In the genomic region with DNA sequence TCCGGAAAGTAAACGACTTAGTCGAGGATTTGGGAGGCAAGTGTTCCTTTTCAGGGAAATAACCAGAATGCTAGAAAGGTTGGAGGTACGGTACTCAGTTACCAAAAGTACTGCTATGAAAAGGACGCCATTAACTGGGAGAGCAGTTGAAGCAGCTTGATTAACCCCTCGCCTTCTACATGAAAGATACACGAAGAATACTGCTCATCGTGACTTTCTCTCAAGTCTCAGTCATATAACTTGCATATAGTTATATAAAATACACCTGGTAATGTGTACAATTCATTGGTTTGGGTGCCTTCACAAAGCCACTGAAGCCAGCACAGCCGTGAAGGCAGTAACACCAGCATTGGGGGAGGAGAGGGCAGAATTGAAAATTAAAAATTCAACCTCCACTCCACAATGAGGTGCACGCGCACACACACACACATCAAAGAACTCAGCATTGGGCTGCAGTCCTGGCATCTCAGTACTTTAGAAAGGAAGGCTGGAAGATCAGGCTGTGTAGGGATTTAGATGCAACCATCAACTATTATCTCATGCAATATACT, we compare ENCODE assay signal across 7 mouse cellular contexts. TPM values are rescaled to one million over a fixed set of nuclear protein-coding genes. Genes with fewer than 3 reads are reported as not detected.
DNase-seq lines count a peak whose midpoint lies in the region; ATAC-seq and TF ChIP-seq lines count a peak whose summit lies in the region.

No protein-coding gene starts in this region.

- peak overlapping the region; percentile 65 for H3K4me2 ChIP-seq in embryonic facial prominence, embryonic 13.5 days
- peak overlapping the region; percentile 79 for H3K4me2 ChIP-seq in hindbrain, embryonic 15.5 days
- peak overlapping the region; percentile 57 for H3K4me2 ChIP-seq in midbrain, postnatal 0 days (ENCODE audit: low read depth, low read length, poor library complexity, severe bottlenecking)

- TF ChIP-seq CTCF in liver, adult 2 months (IDR thresholded peaks at IDR 0.05; ENCODE audit: low read depth, low read length): no peak
- TF ChIP-seq CTCF in midbrain, postnatal 0 days (IDR thresholded peaks at IDR 0.05): no peak

- 27% methylated on average over 11 of the region's 11 CpGs for WGBS in liver, adult 2 months
- 32% methylated on average over 11 of the region's 11 CpGs for WGBS in embryonic facial prominence, embryonic 13.5 days
- WGBS in hindbrain, embryonic 15.5 days: 32% methylated on average over 11 of the region's 11 CpGs
- WGBS in midbrain, postnatal 0 days: 23% methylated on average over 11 of the region's 11 CpGs

- no peaks in the 10 kb centered on the region for H3K79me2 ChIP-seq in liver, adult 2 months (ENCODE audit: control insufficient read depth, insufficient read depth, low read length)

- peaks cover 19% of the 10 kb centered on the region for H3K36me3 ChIP-seq in liver, adult 2 months (ENCODE audit: control insufficient read depth, insufficient read depth, low read length)
- H3K36me3 ChIP-seq in embryonic facial prominence, embryonic 13.5 days: peaks cover 66% of the 10 kb centered on the region
- H3K36me3 ChIP-seq in hindbrain, embryonic 15.5 days: peaks cover 51% of the 10 kb centered on the region
- peaks cover 33% of the 10 kb centered on the region for H3K36me3 ChIP-seq in midbrain, postnatal 0 days (ENCODE audit: insufficient read depth, low read length)

- no peaks in the 10 kb centered on the region for H3K9me3 ChIP-seq in embryonic facial prominence, embryonic 13.5 days
- no peaks in the 10 kb centered on the region for H3K9me3 ChIP-seq in hindbrain, embryonic 15.5 days
- no peaks in the 10 kb centered on the region for H3K9me3 ChIP-seq in midbrain, postnatal 0 days (ENCODE audit: low read length)

- no peak overlapping the region for H3K27ac ChIP-seq in liver, adult 2 months (replicated peaks; ENCODE audit: insufficient read depth, low read depth, low read length)
- peak overlapping the region; percentile 68 for H3K27ac ChIP-seq in embryonic facial prominence, embryonic 13.5 days
- H3K27ac ChIP-seq in hindbrain, embryonic 15.5 days (replicated peaks): peak overlapping the region; percentile 84
- H3K27ac ChIP-seq in midbrain, postnatal 0 days (ENCODE audit: low read depth, low read length): peak overlapping the region; percentile 79

- peaks cover 3% of the 10 kb centered on the region; the same call in 1 of the 2 replicates for H3K4me1 ChIP-seq in liver, adult 2 months (ENCODE audit: control insufficient read depth, insufficient read depth, low read length)
- H3K4me1 ChIP-seq in embryonic facial prominence, embryonic 13.5 days: peaks cover 5% of the 10 kb centered on the region
- H3K4me1 ChIP-seq in hindbrain, embryonic 15.5 days (replicated peaks): peaks cover 15% of the 10 kb centered on the region
- no peaks in the 10 kb centered on the region; the same call in 1 of the 2 replicates for H3K4me1 ChIP-seq in midbrain, postnatal 0 days (ENCODE audit: insufficient read depth, low read length)

- no peak overlapping the region for H3K9ac ChIP-seq in liver, adult 2 months (ENCODE audit: low read depth, low read length)
- 0 out of 2 replicates have a peak overlapping the region, but pooled peaks have one; percentile 37 for H3K9ac ChIP-seq in embryonic facial prominence, embryonic 13.5 days
- H3K9ac ChIP-seq in hindbrain, embryonic 15.5 days: peak overlapping the region; percentile 24; the same call in 1 of the 2 replicates
- H3K9ac ChIP-seq in midbrain, postnatal 0 days (replicated peaks; ENCODE audit: low read length, poor library complexity, severe bottlenecking): peak overlapping the region; percentile 46; the same call in 1 of the 2 replicates

- H3K27me3 ChIP-seq in liver, adult 2 months (ENCODE audit: control insufficient read depth, insufficient read depth, low read length): no peaks in the 10 kb centered on the region
- H3K27me3 ChIP-seq in embryonic facial prominence, embryonic 13.5 days: no peaks in the 10 kb centered on the region
- H3K27me3 ChIP-seq in hindbrain, embryonic 15.5 days: no peaks in the 10 kb centered on the region
- no peaks in the 10 kb centered on the region for H3K27me3 ChIP-seq in midbrain, postnatal 0 days (ENCODE audit: insufficient read depth, low read length)

- ATAC-seq in embryonic facial prominence, embryonic 13.5 days (ENCODE audit: insufficient number of reproducible peaks, insufficient read depth, low FRiP score, low TSS enrichment, low read depth): no peak
- peak; percentile 32; the same call in 1 of the 2 replicates for ATAC-seq in hindbrain, embryonic 15.5 days (ENCODE audit: low FRiP score, low read depth)
- ATAC-seq in midbrain, postnatal 0 days (ENCODE audit: low FRiP score): peak; percentile 71
- no peak for ATAC-seq in megakaryocyte-erythroid progenitor cell, adult 5-6 weeks (replicated peaks; ENCODE audit: low FRiP score, low TSS enrichment, poor library complexity, severe bottlenecking)

- peak overlapping the region; percentile 75 for H3K4me3 ChIP-seq in liver, adult 2 months (ENCODE audit: insufficient read depth, low read depth, low read length)
- peak overlapping the region; percentile 69 for H3K4me3 ChIP-seq in embryonic facial prominence, embryonic 13.5 days
- peak overlapping the region; percentile 82 for H3K4me3 ChIP-seq in hindbrain, embryonic 15.5 days
- H3K4me3 ChIP-seq in midbrain, postnatal 0 days (ENCODE audit: low read depth, low read length): peak overlapping the region; percentile 77

- TF ChIP-seq POLR2A in liver, adult 2 months (IDR thresholded peaks at IDR 0.05; ENCODE audit: extremely low read depth, insufficient read depth, low read length): no peak

- DNase-seq in liver, adult 2 months (ENCODE audit: extremely low read depth, low read depth, low spot score): no peak
- DNase-seq in liver: no peak
- DNase-seq in midbrain, postnatal 0 days (ENCODE audit: low spot score): no peak
- DNase-seq in adrenal gland, adult 2 months: no peak

RNA-seq across cellular contexts. Expression of gene Rpf2, which starts 0.4 kb away (rescaled TPM):
- 7.4 and 11.2 TPM in 2 replicates for total RNA-seq in liver, adult 2 months (2014; rRNA removed)
- 1.7 and 1.8 TPM in 2 replicates for polyA plus RNA-seq in liver, adult 2 months (2012; rRNA removed)
- polyA plus RNA-seq in embryonic facial prominence, embryonic 13.5 days (2015; fragmentation: Nextera tagmentation; extraction: Ambion mirVana): 68.7 and 70.3 TPM in 2 replicates
- 63.7 and 66.1 TPM in 2 replicates for polyA plus RNA-seq in hindbrain, embryonic 15.5 days (2015; fragmentation: Nextera tagmentation; extraction: Ambion mirVana)
- total RNA-seq in midbrain, postnatal 0 days (2014; rRNA removed): 18.7 and 22.7 TPM in 2 replicates
- polyA plus RNA-seq in midbrain, postnatal 0 days (2015; fragmentation: Nextera tagmentation; extraction: Ambion mirVana): 52.3 and 52.4 TPM in 2 replicates
- total RNA-seq in adrenal gland, adult 2 months (2021): 10 to 100 TPM; 23.2 to 27.7 TPM
- 0.61 and 0.97 TPM in 2 replicates for polyA plus RNA-seq in adrenal gland, adult 2 months (2012; rRNA removed)
- 70.6 and 102 TPM in 2 replicates for total RNA-seq in megakaryocyte-erythroid progenitor cell, adult 5-6 weeks (2014; fragmentation: Nextera tagmentation)
- 263 and 350 TPM in 2 replicates for total RNA-seq in megakaryocyte-erythroid progenitor cell, adult 5-6 weeks (2017)

RNA-seq across cellular contexts. Expression of gene Gtf3c6, which starts 10.7 kb away (rescaled TPM):
- total RNA-seq in liver, adult 2 months (2014; rRNA removed): 6.5 and 7.7 TPM in 2 replicates
- polyA plus RNA-seq in liver, adult 2 months (2012; rRNA removed): 3.0 and 3.1 TPM in 2 replicates
- 109 and 127 TPM in 2 replicates for polyA plus RNA-seq in embryonic facial prominence, embryonic 13.5 days (2015; fragmentation: Nextera tagmentation; extraction: Ambion mirVana)
- polyA plus RNA-seq in hindbrain, embryonic 15.5 days (2015; fragmentation: Nextera tagmentation; extraction: Ambion mirVana): 77.2 and 79.3 TPM in 2 replicates
- total RNA-seq in midbrain, postnatal 0 days (2014; rRNA removed): 25.6 and 28.9 TPM in 2 replicates
- polyA plus RNA-seq in midbrain, postnatal 0 days (2015; fragmentation: Nextera tagmentation; extraction: Ambion mirVana): 53.2 and 56.2 TPM in 2 replicates
- 10 to 100 TPM; 39.4 to 46.8 TPM for total RNA-seq in adrenal gland, adult 2 months (2021)
- 3.6 and 4.0 TPM in 2 replicates for polyA plus RNA-seq in adrenal gland, adult 2 months (2012; rRNA removed)
- 66.5 and 85.8 TPM in 2 replicates for total RNA-seq in megakaryocyte-erythroid progenitor cell, adult 5-6 weeks (2014; fragmentation: Nextera tagmentation)
- total RNA-seq in megakaryocyte-erythroid progenitor cell, adult 5-6 weeks (2017): 152 and 249 TPM in 2 replicates

RNA-seq across cellular contexts. Expression of gene Amd1, which starts 54.7 kb away (rescaled TPM):
- 24.4 and 27.1 TPM in 2 replicates for total RNA-seq in liver, adult 2 months (2014; rRNA removed)
- 6.2 and 6.9 TPM in 2 replicates for polyA plus RNA-seq in liver, adult 2 months (2012; rRNA removed)
- 53.7 and 61.7 TPM in 2 replicates for polyA plus RNA-seq in embryonic facial prominence, embryonic 13.5 days (2015; fragmentation: Nextera tagmentation; extraction: Ambion mirVana)
- polyA plus RNA-seq in hindbrain, embryonic 15.5 days (2015; fragmentation: Nextera tagmentation; extraction: Ambion mirVana): 39.5 and 41.8 TPM in 2 replicates
- 53.2 and 54.6 TPM in 2 replicates for total RNA-seq in midbrain, postnatal 0 days (2014; rRNA removed)
- 32.9 and 34.3 TPM in 2 replicates for polyA plus RNA-seq in midbrain, postnatal 0 days (2015; fragmentation: Nextera tagmentation; extraction: Ambion mirVana)
- 10 to 100 TPM; 39.5 to 47.5 TPM for total RNA-seq in adrenal gland, adult 2 months (2021)
- polyA plus RNA-seq in adrenal gland, adult 2 months (2012; rRNA removed): 1.8 and 2.0 TPM in 2 replicates
- 196 and 233 TPM in 2 replicates for total RNA-seq in megakaryocyte-erythroid progenitor cell, adult 5-6 weeks (2014; fragmentation: Nextera tagmentation)
- total RNA-seq in megakaryocyte-erythroid progenitor cell, adult 5-6 weeks (2017): 272 and 286 TPM in 2 replicates

Comparison
In these comparisons a context has a peak if more than half of its experiments do, and no peak if none do; other contexts are left out.
1. ATAC-seq: peak in hindbrain, embryonic 15.5 days (single experiment) and midbrain, postnatal 0 days (single experiment); none in embryonic facial prominence, embryonic 13.5 days (single experiment) and megakaryocyte-erythroid progenitor cell, adult 5-6 weeks (single experiment).
2. RNA of gene Rpf2, which starts 0.4 kb away (polyA plus RNA-seq): 68.7 to 70.3 TPM in embryonic facial prominence, embryonic 13.5 days, 63.7 to 66.1 TPM in hindbrain, embryonic 15.5 days and 52.3 to 52.4 TPM in midbrain, postnatal 0 days; 1.7 to 1.8 TPM in liver, adult 2 months and 0.61 to 0.97 TPM in adrenal gland, adult 2 months; every median in the first group is over 10 times any median in the second.
3. RNA of gene Gtf3c6, which starts 10.7 kb away (polyA plus RNA-seq): 109 to 127 TPM in embryonic facial prominence, embryonic 13.5 days, 77.2 to 79.3 TPM in hindbrain, embryonic 15.5 days and 53.2 to 56.2 TPM in midbrain, postnatal 0 days; 3.6 to 4.0 TPM in adrenal gland, adult 2 months and 3.0 to 3.1 TPM in liver, adult 2 months; every median in the first group is over 10 times any median in the second.
4. Peak in every context shown above with its lines, with median percentiles within 50 percentile points of each other: H3K4me3 ChIP-seq and H3K4me2 ChIP-seq.